Mouse (Mus musculus) ES-E14 (cell line): ENCODE results near the gene Cpa4.

Source experiments
- CHD2 ChIP-seq: IDR thresholded peaks from 2 replicates; pipeline ENCODE4 v1.6.1; 2014; ENCODE audit warnings: mild to moderate bottlenecking, low read depth, low read length, inconsistent platforms
- ZC3H11A ChIP-seq: IDR thresholded peaks from 2 replicates; pipeline ENCODE4 v1.6.1; 2012; ENCODE audit warnings: low read depth, mild to moderate bottlenecking, inconsistent platforms, low read length, borderline replicate concordance
- ZNF384 ChIP-seq: IDR thresholded peaks from 2 replicates; pipeline ENCODE4 v1.6.1; 2012; ENCODE audit warnings: low read depth, low read length, inconsistent platforms

GRCm38 (mm10) chr6:30541009-30541799 lies 27.0 kb upstream of the Cpa4 start, which contains the start of gene Cpa2:
- TF ChIP-seq ZNF384 = no peak
- TF ChIP-seq ZC3H11A = no peak
- TF ChIP-seq CHD2 = no peak
